Mouse (Mus musculus) hindbrain, postnatal 0 days (tissue): ENCODE measurements at regions not wholly inside any gene's neighbourhood (a gene's known extent, or its start where the extent isn't known, plus 50 kb on each side); places are given as distances from the start of the nearest gene placed in this dataset.
A peak's percentile ranks its signal among the peaks of the same experiment; 100 is the strongest.

Experiments
- ATAC-seq: fragments of 200-750 bp; cut with Nextera tagmentation; 2 replicates; pipeline ENCODE4 v1.8.0; 2017; ENCODE audit warnings: mild to moderate bottlenecking, moderate TSS enrichment, moderate library complexity
- DNase-seq: peaks from one replicate; pipeline ENCODE4 v3.0.0-alpha.2; 2015; ENCODE audit warnings: low spot score
- H3K27ac ChIP-seq: fragments of 300-500 bp; sonication (generic); 2 replicates; pipeline ENCODE4 v1.5.1; 2014; ENCODE audit warnings: mild to moderate bottlenecking
- H3K27me3 ChIP-seq: fragments of 300-500 bp; sonication (generic); 2 replicates; pipeline ENCODE4 v1.6.1; 2014; ENCODE audit warnings: low read length, mixed read lengths; ENCODE audit not compliant: insufficient read depth
- H3K36me3 ChIP-seq: fragments of 300-500 bp; sonication (generic); 2 replicates; pipeline ENCODE4 v1.6.1; 2014; ENCODE audit warnings: low read length, mixed read lengths; ENCODE audit not compliant: insufficient read depth
- H3K4me1 ChIP-seq: fragments of 300-500 bp; sonication (generic); 2 replicates; pipeline ENCODE4 v1.6.1; 2014; ENCODE audit warnings: antibody characterized with exemption, low read length, mixed read lengths; ENCODE audit not compliant: insufficient read depth
- H3K4me2 ChIP-seq: fragments of 300-500 bp; sonication (generic); 2 replicates; pipeline ENCODE4 v1.6.1; 2014; ENCODE audit warnings: low read depth, mild to moderate bottlenecking, low read length, moderate library complexity, mixed read lengths
- H3K4me3 ChIP-seq: fragments of 300-500 bp; sonication (generic); 2 replicates; pipeline ENCODE4 v1.5.1; 2014; ENCODE audit warnings: low read length
- H3K9ac ChIP-seq: fragments of 300-500 bp; sonication (generic); replicated peaks from 2 replicates; pipeline ENCODE4 v1.6.1; 2014; ENCODE audit warnings: mild to moderate bottlenecking, low read length, moderate library complexity, mixed read lengths
- H3K9me3 ChIP-seq: fragments of 300-500 bp; sonication (generic); 2 replicates; pipeline ENCODE4 v1.6.1; 2016; ENCODE audit warnings: low read length, mixed read lengths
- CTCF ChIP-seq: IDR thresholded peaks from 2 replicates; pipeline ENCODE4 v1.5.1; 2016; ENCODE audit warnings: antibody characterized with exemption, control low read depth, low read depth
- WGBS: fragments of 180-500 bp; shearing (Covaris S2); extraction: QIAGEN DNeasy Blood & Tissue Kit; methylation state at CpG from one replicate; pipeline ENCODE4 v1.1.7; 2014; 5-methylcytosine and 5-hydroxymethylcytosine counted together

- no peak overlapping the region for H3K27ac ChIP-seq
- no peak overlapping the region for H3K4me2 ChIP-seq
- H3K4me3 ChIP-seq = no peak overlapping the region
- no peaks in the 10 kb centered on the region for H3K27me3 ChIP-seq
- peak; percentile 81 for TF ChIP-seq CTCF
- peak; percentile 84 for ATAC-seq
- no peaks in the 10 kb centered on the region for H3K4me1 ChIP-seq
- no peak overlapping the region for H3K9ac ChIP-seq
- peak; percentile 86 for DNase-seq
- no peaks in the 10 kb centered on the region for H3K36me3 ChIP-seq
- WGBS = 10% methylated on average over 8 of the region's 8 CpGs
- H3K9me3 ChIP-seq = no peaks in the 10 kb centered on the region
Observed at GRCm38 (mm10) chr15:26469901-26470383, 161.1 kb downstream of the March11 start.

GRCm38 (mm10) chr15:26487378-26487777 is 178.5 kb downstream of the March11 start:
- 76% methylated on average over 5 of the region's 5 CpGs for WGBS
- no peak overlapping the region for H3K9ac ChIP-seq
- ATAC-seq = no peak
- no peaks in the 10 kb centered on the region for H3K36me3 ChIP-seq
- no peak for TF ChIP-seq CTCF
- no peak overlapping the region for H3K4me3 ChIP-seq
- no peak for DNase-seq
- no peaks in the 10 kb centered on the region for H3K27me3 ChIP-seq
- H3K4me1 ChIP-seq = no peaks in the 10 kb centered on the region
- no peaks in the 10 kb centered on the region for H3K9me3 ChIP-seq
- no peak overlapping the region for H3K4me2 ChIP-seq
- H3K27ac ChIP-seq = no peak overlapping the region
